Comparison of ENCODE assay signal across 8 mouse cellular contexts in the genomic region with DNA sequence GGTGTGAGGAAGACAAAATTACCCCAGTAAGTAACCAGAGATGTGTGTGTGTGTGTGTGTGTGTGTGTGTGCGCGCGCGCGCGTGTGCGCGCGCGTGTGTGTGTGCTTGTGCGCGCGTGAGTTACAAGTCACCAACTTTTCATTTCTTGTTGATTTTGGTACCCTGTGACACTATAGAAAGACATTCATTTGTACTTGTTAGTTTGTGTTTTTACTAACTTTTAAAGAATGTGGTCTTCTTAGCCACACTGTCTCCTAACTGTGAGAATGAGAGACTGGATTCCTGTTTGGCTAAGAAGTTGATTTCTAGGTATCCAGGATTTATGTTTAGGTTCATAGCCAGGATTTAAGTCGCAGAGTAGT. TPM values are rescaled to one million over a fixed set of nuclear protein-coding genes. Genes with fewer than 3 reads are reported as not detected.
DNase-seq lines count a peak whose midpoint lies in the region; ATAC-seq and TF ChIP-seq lines count a peak whose summit lies in the region.

No protein-coding gene starts in this region.

- no peaks in the 10 kb centered on the region for H3K36me3 ChIP-seq in embryonic facial prominence, embryonic 13.5 days
- no peaks in the 10 kb centered on the region for H3K36me3 ChIP-seq in hindbrain, embryonic 15.5 days
- H3K36me3 ChIP-seq in midbrain, postnatal 0 days (ENCODE audit: insufficient read depth, low read length): no peaks in the 10 kb centered on the region

- DNase-seq in layer of hippocampus, adult 2 months (ENCODE audit: low spot score in 2 of 2): no peak
- no peak for DNase-seq in layer of hippocampus, postnatal 14 days (ENCODE audit: low spot score in 2 of 2)
- DNase-seq in midbrain, postnatal 0 days (ENCODE audit: low spot score): no peak
- no peak for DNase-seq in adrenal gland, adult (ENCODE audit: inconsistent age in 2 of 2, low spot score in 1 of 2)
- no peak for DNase-seq in adrenal gland, adult 18-20 months (ENCODE audit: low spot score in 2 of 2)
- no peak for DNase-seq in right cerebral cortex, adult 2 months (ENCODE audit: low spot score in 2 of 2)

- H3K27ac ChIP-seq in layer of hippocampus, adult 2 months: peak overlapping the region; percentile 74
- 0 out of 2 replicates have a peak overlapping the region, but pooled peaks have one; percentile 28 for H3K27ac ChIP-seq in embryonic facial prominence, embryonic 13.5 days
- no peak overlapping the region for H3K27ac ChIP-seq in hindbrain, embryonic 15.5 days (replicated peaks)
- H3K27ac ChIP-seq in midbrain, postnatal 0 days (ENCODE audit: low read depth, low read length): no peak overlapping the region

- no peak for ATAC-seq in embryonic facial prominence, embryonic 13.5 days (ENCODE audit: insufficient number of reproducible peaks, insufficient read depth, low FRiP score, low TSS enrichment, low read depth)
- ATAC-seq in hindbrain, embryonic 15.5 days (ENCODE audit: low FRiP score, low read depth): no peak
- no peak for ATAC-seq in midbrain, postnatal 0 days (ENCODE audit: low FRiP score)

- H3K4me2 ChIP-seq in embryonic facial prominence, embryonic 13.5 days: peak overlapping the region; percentile 53
- H3K4me2 ChIP-seq in hindbrain, embryonic 15.5 days: peak overlapping the region; percentile 45
- peak overlapping the region; percentile 36 for H3K4me2 ChIP-seq in midbrain, postnatal 0 days (ENCODE audit: low read depth, low read length, poor library complexity, severe bottlenecking)

- no peaks in the 10 kb centered on the region for H3K9me3 ChIP-seq in embryonic facial prominence, embryonic 13.5 days
- no peaks in the 10 kb centered on the region for H3K9me3 ChIP-seq in hindbrain, embryonic 15.5 days
- no peaks in the 10 kb centered on the region for H3K9me3 ChIP-seq in midbrain, postnatal 0 days (ENCODE audit: low read length)

- peak overlapping the region; percentile 33 for H3K4me3 ChIP-seq in layer of hippocampus, adult 2 months
- peak overlapping the region; percentile 20 for H3K4me3 ChIP-seq in embryonic facial prominence, embryonic 13.5 days
- H3K4me3 ChIP-seq in hindbrain, embryonic 15.5 days: no peak overlapping the region
- H3K4me3 ChIP-seq in midbrain, postnatal 0 days (ENCODE audit: low read depth, low read length): no peak overlapping the region

- peaks cover 8% of the 10 kb centered on the region for H3K27me3 ChIP-seq in embryonic facial prominence, embryonic 13.5 days
- no peaks in the 10 kb centered on the region for H3K27me3 ChIP-seq in hindbrain, embryonic 15.5 days
- no peaks in the 10 kb centered on the region for H3K27me3 ChIP-seq in midbrain, postnatal 0 days (ENCODE audit: insufficient read depth, low read length)

- H3K4me1 ChIP-seq in embryonic facial prominence, embryonic 13.5 days: peaks cover 15% of the 10 kb centered on the region
- H3K4me1 ChIP-seq in hindbrain, embryonic 15.5 days (replicated peaks): peaks cover 16% of the 10 kb centered on the region
- H3K4me1 ChIP-seq in midbrain, postnatal 0 days (ENCODE audit: insufficient read depth, low read length): no peaks in the 10 kb centered on the region

- 59% methylated on average over 14 of the region's 14 CpGs for WGBS in embryonic facial prominence, embryonic 13.5 days
- WGBS in hindbrain, embryonic 15.5 days: 73% methylated on average over 14 of the region's 14 CpGs
- WGBS in midbrain, postnatal 0 days: 77% methylated on average over 14 of the region's 14 CpGs

- peak overlapping the region; percentile 44; the same call in 1 of the 2 replicates for H3K9ac ChIP-seq in embryonic facial prominence, embryonic 13.5 days
- no peak overlapping the region for H3K9ac ChIP-seq in hindbrain, embryonic 15.5 days
- no peak overlapping the region for H3K9ac ChIP-seq in midbrain, postnatal 0 days (replicated peaks; ENCODE audit: low read length, poor library complexity, severe bottlenecking)

- TF ChIP-seq CTCF in layer of hippocampus, adult 2 months (conservative IDR thresholded peaks at IDR 0.05): no peak
- no peak for TF ChIP-seq CTCF in midbrain, postnatal 0 days (IDR thresholded peaks at IDR 0.05)

RNA-seq across cellular contexts. Expression of a gene that starts 29.9 kb away (rescaled TPM):
- 10 to 100 TPM in 1 of 2 experiments, 1 to 10 TPM in 1; 8.3 to 10.5 TPM for total RNA-seq in layer of hippocampus, adult 2 months (2021)
- 10 to 100 TPM; 11.4 to 11.7 TPM for total RNA-seq in layer of hippocampus, postnatal 14 days (2021)
- polyA plus RNA-seq in embryonic facial prominence, embryonic 13.5 days (2015; fragmentation: Nextera tagmentation; extraction: Ambion mirVana): 10.1 and 10.7 TPM in 2 replicates
- polyA plus RNA-seq in hindbrain, embryonic 15.5 days (2015; fragmentation: Nextera tagmentation; extraction: Ambion mirVana): 5.2 and 7.7 TPM in 2 replicates
- 8.1 and 9.3 TPM in 2 replicates for total RNA-seq in midbrain, postnatal 0 days (2014; rRNA removed)
- 3.2 and 4.8 TPM in 2 replicates for polyA plus RNA-seq in midbrain, postnatal 0 days (2015; fragmentation: Nextera tagmentation; extraction: Ambion mirVana)
- 10 to 100 TPM; 13.8 to 14.8 TPM for total RNA-seq in adrenal gland, adult 18-20 months (2021)

Comparison
In these comparisons a context has a peak if more than half of its experiments do, and no peak if none do; other contexts are left out.
1. H3K27ac ChIP-seq: peak in layer of hippocampus, adult 2 months (single experiment) and embryonic facial prominence, embryonic 13.5 days (single experiment); none in hindbrain, embryonic 15.5 days (single experiment) and midbrain, postnatal 0 days (single experiment).
2. H3K4me3 ChIP-seq: peak in layer of hippocampus, adult 2 months (single experiment) and embryonic facial prominence, embryonic 13.5 days (single experiment); none in hindbrain, embryonic 15.5 days (single experiment) and midbrain, postnatal 0 days (single experiment).
3. Peak in every context shown above with its lines, with median percentiles within 50 percentile points of each other: H3K4me2 ChIP-seq.